Mouse (Mus musculus) NIH3T3 (cell line): ENCODE data around the gene Ccdc96.
A peak's percentile ranks its signal among the peaks of the same experiment; 100 is the strongest.

Source experiments
- DNase-seq: peaks from one replicate; pipeline ENCODE4 v3.0.0-alpha.2; 2012; ENCODE audit warnings: low read depth

The Ccdc96 gene

DNA sequence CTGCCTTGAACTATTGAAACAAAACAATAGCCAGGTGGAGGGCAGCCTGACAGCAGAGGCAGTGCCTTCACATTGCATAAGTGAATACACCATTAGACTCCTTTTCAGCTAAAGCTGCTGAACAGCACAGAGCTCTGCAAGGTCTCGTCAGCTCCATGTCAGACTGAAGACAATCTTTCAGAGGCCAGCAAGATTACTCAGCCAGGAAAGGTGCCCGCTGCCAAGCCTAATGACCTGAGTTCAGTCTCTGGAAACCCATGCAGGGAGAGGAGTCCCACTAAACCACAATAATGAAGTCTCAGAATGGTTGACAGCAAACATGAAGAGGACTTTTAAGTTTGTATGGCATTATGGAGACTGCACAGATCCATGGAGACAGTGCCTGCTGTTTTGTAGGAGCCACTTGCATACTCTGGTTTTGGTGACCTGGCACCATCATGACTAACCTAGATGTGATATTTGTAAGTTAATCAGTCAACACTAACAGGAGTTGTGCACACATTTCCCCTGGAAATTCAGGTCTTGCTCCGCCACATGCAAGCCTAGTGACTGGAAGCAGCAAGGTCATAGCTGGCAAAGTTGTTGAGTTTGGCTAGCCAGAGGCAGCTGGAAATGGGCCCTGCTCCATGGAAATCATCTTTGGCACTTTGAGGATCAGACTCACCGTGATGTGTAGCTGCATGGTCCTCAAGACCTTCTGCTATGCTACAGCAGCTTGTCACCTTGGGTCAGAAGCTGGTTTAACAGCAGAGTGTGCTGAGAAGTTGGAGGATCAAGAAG is 11.3 kb upstream of the Ccdc96 start:
- DNase-seq = no peak

DNA sequence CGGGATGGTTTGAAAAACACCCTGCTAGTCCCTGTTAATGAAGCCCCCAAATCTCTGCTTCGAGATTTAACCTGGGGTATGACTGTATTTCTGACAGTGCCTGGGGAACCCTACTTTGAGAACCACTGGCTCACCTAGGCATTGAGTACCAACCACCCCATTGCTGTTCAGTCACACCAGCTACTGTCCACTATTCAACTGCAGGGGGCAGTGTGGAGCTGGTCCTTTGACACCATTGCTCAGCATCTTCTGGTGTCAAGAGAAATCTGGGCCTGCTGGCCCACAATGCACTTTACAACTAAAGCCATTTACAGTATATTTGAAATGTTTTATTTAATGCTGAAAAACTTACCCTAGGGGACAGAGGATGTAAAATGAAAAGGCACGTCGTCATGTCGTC is 10.1 kb upstream of the Ccdc96 start:
- peak; percentile 88 for DNase-seq

DNA sequence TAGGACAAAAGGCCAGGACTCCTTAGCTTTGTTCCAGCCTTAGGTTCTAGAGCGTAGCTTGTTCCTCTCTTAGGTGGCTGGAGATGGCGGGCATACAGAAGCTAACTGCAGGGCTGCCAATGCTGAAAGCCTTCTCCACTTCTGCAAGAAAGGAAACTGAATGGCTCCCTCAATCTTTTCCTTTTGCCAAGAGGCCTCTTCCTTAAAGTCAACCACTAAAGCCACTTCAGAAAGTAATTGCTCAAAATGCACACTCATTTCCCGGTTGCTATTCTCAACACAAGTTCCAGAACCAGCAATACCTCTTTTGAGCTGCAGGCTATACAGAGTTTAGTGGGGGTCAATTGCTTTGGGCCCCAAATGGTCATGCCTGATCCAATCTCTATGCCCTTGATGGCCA is 6.9 kb upstream of the Ccdc96 start:
- no peak for DNase-seq

DNA sequence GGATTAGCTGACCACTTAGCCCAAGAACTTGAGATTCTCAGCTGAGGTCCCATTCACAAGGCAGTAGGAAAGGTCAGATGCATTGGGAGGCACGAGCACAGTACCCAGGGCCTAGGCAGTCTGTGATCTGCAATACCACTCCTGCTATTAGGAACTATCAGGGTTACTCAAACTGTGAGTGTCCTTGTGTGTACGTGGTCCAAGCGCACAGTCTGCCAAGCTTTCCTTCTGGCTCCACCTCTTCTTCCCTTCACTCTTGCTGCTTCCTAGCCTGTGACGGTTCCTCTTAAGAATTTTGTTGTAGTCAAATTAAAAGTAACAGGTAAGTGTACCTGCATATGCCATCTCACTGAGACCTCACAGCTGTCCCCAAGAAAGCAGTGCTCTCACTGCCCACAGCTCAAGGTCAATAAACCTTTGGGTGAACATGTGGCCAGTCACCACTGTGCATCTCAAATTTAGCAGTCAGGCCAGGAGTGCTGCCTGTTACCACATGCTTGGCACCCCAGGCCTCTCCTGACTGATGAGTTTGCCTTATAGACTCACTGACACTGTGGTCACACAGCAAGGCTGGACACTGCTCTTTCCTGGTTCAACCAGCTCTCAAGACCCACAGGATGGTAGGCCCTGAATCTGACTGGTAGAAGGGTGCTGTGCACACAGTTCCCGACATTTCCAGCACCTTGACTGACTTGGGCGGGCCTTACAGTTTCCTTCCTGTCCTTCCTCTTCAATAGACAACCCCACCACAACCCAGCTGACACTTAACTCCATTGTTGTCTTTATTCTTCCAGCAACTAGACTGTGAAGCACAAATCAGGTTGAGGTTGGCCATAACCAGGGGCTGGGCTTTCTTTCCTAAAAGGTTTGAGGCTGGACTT is 5.6 kb upstream of the Ccdc96 start:
- DNase-seq = no peak

DNA sequence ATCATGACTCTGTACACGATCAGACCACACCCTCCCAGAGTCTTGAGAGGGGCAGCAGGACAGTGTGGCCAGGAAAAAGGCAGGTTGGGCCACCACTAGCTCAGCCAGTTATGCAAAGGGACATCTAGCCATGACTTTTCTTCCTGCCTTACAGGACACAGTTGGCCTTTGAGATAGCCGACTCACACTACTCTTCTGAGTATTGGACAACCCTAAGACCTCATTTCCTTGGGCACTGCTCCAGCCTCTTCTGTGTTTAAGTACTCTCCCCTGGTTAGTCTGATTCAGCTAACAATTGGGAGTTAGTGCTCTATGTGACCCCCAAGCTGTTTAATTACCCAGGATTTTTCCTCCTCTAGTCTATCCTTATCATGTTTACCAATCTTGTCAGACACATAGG is 4.7 kb upstream of the Ccdc96 start:
- no peak for DNase-seq

DNA sequence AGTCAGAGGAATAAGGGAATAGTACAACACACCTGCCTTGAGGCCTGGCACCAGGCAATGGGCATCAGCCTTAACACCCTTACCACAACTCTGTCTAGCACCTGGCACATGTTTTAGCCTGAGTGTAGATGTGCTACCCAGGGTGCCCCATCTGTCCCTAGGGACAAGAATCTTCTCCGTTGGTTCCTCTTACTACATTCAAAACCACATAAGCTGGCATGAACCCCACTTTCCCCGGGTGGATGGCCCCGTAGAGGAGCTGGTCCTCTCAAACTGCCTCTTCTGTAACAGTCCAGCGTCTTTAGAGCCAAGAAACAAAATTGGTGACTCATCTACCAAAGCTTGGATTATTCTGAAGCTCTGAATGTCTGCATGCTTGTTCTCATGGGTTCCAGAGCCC is 4.0 kb upstream of the Ccdc96 start:
- DNase-seq = peak; percentile 54

DNA sequence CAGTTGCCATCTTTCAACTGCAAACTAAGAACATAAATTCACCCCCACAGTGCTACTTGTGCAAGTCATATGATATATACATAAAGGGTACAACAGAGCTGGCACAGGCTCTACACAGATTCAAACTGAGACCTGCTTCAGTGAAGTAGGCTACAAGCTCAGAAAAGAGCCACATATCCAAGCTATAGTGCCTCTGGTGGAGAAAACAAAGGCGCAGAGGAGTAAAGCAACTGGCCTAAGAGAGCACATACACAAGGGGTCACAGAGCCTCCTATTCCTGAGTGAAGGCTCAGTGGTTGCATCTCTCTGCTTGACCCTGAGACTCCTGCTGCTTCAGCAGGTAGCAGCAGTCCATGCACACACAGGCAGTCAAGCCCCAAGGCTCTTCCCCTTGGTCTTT is 3.3 kb upstream of the Ccdc96 start:
- DNase-seq = no peak

DNA sequence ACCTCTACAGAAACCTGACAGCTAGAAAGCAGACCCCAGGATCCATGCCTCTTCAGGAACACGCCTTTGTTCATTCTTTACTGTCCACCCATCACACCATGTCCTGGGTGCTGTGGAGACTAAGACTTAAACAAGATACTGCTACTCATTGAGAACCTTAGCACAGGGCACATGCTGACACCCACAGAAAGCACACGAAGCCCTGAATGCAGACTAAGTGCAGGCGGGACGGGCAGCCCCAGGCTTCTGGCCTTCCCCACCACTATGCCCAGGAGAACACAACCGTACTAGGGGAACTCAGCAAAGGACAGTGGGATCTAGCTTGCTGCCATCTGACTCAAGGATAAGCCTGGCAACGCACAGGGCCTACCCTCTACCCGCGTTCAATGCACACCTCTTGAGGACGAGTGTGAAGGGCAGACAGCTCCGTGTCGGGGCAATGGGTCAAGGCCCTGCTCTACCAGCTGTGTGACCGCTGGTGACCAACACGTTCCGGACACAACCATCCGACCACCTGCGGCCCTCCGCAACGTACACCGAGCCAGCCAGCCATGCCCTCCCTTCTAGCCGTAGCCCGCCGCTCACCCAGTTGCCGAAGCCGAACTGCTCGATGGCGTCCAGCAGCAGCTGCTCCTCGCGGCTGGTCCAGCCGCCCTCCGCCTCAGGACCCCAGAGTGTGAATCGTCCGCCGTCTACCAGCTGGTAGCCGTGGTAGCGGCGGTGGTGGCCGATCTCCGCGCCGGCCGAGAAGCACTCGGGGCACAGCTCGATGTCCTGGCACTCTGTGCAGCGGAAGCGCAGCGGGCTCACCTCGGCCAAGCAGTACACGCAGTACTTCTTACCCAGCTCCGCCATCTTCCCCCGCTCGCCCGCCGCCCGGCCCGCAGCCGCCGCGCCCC is 936 bp upstream of the Ccdc96 start:
- no peak for DNase-seq

DNA sequence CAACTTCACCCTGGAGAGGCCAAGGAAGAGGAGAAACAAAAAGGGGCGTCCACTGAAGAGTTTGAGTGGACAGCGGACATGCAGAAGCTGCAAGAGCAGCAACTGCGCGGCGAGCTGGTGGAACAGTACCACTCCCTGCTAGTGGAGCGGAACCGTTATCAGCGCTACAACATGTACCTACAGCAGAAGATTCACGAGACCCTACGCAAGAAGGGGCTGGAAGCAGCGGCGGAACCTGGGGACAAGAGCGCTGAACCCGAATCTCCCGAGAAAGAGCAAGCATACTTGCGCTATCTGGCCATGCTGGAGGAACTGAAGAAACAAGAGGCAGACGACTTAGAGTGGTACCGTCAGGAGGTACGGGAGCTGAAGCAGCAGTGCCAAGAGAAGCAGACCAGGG is 918 bp downstream of the Ccdc96 start:
- DNase-seq = no peak

DNA sequence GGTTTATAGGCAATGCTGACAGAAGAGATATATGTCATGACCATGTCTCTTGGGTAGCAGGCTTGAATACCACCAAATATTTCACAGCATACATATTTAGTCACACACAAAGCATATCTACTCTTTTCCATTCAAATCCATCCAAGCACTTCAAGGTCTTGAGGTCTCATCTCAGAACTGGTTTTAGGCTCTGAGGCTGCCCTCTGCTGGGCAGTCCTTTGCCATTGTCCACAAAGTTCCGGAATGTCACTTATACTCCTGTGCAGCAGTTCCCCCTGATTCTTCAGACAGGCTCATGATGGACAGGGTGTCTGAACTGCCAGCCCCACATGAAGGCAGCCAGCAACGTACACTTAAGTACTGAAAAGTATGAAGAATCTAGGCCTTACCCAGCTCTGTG is 4.8 kb downstream of the Ccdc96 start:
- DNase-seq = peak; percentile 63

DNA sequence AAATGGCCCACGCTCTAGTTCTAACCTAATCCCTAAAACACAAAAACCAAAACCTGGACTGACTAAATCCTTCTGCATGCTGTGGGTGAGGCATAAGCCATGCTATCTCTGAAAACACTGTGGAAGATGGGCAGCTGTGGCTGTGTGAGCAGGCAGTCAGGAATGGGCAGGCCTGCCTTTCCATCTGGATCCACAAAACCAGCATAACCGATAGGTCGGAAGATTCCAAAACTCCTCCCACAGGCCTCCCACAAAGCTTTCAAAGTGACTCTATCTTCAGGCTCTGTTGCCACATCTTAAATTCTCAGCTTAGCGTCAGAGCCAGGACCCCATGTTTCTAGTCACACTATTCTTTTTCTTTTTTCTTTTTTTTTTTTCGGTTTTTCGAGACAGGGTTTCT is 9.5 kb downstream of the Ccdc96 start:
- peak; percentile 61 for DNase-seq

DNA sequence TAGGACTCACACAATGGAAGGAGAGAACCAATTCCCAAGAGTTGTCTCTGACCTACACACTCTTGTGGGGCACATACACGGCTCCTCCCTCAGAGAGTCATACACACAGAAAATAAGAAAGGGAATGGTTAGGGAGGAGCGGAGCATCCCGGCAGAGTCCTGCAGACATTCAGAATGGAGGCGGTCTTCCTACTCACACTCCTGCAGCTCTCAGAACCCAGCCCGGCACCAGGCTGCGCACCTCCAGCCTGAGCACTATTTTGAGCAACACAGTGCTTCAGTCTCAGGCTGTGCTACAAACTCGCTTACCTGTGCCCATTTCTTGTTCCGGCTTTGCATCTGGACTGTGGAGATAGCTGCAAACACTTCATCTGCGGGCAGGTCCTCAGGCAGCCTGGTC is 10.3 kb downstream of the Ccdc96 start:
- no peak for DNase-seq

DNA sequence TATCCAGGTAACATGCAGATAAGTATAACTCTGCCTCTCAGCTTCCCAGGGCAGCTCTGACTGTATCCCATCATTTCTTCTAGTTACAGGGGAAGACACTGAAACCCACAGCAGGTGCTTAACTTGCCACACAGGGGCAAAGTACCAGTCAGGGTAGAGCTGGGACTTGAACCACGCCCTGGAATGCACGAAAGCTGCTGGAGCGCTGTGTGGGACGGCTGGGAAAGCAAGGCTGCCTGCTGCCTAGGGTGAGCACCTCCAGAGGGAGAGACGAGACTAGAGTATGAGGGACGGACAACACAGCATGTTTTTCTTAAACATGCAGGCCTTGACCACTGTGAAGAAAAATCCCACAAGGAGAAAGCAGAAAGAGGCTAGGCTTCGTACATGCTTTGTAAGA is 20.8 kb downstream of the Ccdc96 start:
- no peak for DNase-seq

DNA sequence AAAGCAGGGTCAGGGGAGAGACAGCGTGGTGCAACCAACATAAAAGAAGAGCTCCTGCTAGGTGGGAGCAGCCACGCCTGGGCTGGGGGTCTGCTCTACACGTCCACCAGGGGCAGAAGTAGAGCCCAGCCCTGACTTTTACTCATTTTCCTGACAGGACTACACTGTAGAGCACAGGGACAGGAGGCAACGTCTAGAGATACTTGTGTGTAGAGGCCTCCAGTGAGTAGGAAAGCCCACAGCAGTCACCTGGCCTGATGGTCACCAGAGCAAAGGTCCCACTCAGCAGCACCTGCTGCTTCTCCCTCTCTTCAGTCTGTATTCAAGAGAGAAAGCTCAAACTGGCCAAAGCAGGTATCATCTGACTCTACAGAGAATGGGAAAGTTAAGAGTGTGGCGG is 21.3 kb downstream of the Ccdc96 start:
- DNase-seq = no peak

DNA sequence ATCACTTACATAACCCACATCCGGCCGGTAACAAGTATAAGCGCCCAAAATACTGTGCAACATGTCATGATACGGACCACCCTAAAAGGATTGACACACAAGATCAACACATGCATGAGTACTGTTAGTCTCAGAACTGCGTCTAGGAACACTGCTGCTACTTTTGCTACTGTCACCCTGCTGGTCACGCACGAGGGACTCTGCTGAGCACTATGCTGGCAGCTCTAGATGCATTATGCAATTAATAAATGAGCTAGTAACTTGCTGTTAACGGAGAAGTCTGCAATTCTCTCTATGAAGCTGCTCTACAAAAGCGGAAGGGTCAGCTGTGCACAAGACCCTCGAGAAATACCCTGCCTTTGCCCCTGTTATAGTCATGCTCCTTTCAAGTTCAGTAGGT is 24.0 kb downstream of the Ccdc96 start:
- DNase-seq = no peak

DNA sequence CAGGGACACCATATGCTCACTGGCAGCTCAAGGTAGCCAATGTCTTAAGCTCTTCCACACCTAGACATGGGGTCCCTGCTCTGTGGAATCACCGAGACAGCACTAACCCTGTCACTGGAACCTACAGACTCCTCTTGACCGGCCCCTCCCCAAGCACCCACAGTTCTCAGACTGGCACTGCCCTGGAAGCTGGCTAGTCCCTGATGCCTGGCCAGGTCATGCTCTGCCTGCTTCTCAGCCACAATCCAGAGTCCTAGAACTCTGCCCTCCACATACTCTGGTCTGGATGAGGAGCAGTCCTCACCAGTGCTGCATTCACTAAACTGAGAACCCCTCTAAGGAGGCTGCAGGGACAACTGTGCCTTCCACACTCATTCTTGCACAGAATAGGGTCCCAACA is 26.6 kb downstream of the Ccdc96 start:
- no peak for DNase-seq

DNA sequence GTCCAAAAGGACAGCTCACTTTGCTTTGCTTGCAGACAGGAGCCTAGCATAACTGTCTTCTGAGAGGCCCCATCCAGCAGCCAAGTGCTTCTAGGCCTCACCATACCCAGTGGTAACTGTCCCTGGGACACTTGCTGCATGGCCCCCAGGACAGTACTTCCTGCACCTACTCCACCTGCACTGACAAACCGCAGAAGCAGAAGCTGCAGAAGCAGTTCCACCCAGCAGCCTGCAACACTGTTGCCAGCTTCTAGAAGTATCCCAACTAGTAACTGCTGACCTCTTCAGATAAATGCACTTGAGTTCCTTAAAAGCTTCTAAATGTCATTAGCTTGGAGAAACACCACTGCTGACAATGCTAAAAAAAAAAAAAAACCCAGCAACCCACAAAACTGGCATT is 30.7 kb downstream of the Ccdc96 start:
- no peak for DNase-seq

DNA sequence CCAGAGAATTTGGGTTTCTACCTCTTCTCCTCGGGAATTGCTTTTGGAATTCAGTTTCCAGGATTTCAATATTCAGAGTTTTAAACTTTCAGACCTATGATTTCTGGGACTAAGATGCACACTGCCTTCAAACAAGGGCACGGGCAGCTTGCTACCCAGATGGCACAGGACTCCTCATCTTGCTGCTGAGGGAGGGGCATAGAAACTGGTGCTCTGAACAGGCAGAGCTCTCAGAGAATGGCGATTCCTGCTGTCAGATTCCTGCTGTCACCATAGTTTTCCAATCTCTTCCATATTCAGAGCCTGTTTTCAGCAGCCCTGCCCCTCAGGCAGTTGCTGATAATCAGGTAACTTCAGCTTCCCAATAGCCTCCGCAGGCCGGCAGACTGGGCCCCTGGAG is 31.2 kb downstream of the Ccdc96 start:
- DNase-seq = no peak

DNA sequence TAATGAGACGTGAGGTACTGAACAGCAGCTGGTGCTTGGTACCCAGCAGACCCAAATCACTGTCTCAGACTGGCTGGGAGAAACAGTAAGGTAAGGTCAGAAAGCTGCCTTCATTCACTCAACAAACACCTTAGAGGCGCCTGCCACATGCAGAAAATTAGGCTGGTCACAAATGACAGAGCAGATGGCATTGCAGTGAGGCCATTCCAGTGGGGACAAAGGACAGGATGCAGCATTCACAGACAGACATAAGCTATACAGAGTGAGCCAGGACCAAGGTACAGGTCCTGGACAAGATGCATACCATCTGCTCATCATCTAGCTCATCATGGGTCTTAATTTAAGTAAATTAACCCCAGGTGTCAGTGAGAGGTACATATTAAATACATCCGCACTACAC is 33.2 kb downstream of the Ccdc96 start:
- DNase-seq = no peak

DNA sequence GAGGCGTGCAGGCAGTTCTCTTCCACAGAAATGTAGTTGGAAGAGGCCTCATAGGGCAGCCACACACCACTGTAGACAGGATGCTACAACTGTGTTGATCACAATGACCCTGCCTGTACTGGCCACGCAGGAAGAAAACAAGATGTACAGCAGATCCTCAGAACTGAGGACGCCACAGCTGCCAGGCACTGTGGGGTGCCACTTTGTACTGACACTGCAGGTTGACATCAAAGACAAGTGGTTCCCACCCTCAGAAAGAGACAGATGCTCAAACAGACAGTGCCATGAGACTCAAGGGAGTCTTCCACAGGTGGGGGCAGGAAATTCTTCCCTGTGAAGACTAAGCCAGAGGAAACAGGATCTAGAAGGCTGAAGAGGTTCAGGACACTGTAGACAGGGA is 35.4 kb downstream of the Ccdc96 start:
- no peak for DNase-seq

DNA sequence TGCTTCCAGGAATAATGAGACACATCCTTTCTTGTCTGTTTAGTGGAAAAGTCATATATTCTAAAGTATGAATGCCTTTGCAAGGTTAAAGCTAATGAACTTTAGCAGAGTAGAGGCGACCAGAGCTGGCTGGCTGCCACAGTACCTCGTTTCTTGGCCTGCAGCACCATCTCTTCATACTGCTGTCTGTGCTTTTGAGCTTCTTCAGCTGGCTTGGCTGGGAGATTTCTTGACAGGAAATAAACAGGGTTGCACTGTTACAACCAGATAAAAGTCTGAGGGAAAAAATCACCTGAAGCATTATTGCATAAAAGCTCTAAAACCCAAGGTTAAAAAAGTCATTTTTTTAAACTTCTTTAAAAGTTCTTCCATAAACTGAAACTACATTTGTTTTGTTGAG is 38.4 kb downstream of the Ccdc96 start:
- DNase-seq = no peak

DNA sequence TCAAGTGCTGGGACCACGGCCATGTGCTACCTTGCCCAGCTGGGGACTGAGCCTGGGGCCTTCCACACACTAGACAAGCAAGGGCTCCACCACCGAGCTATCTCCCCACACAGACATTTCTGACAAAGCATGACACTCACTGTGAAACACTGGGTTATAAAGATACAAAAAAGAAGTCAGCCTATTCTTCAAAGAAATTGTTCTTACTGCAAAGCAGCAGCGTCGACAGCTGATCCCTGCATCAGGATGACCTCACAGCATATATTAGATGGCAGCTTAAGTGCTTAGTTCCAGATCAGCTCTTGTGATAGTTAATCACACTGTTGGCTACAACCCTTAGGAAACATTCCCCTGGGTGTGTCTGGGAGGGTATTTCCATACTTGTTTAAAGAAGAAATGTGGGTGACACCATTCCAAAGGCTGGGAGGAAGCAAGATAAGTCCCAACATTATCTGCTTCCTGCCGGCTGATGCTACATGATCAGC is 38.9 kb downstream of the Ccdc96 start:
- DNase-seq = no peak
